Mouse (Mus musculus) heart, embryonic 14.5 days (tissue): Measurements from ENCODE around the gene Rbm10. TPM values are rescaled to one million over a fixed set of nuclear protein-coding genes. Genes with fewer than 3 reads are reported as not detected.

Experiments
- ATAC-seq: fragments of 200-750 bp; cut with Nextera tagmentation; 2 replicates; pipeline ENCODE4 v1.8.0; 2017; ENCODE audit warnings: low read depth, moderate TSS enrichment; ENCODE audit not compliant: insufficient number of reproducible peaks, insufficient read depth, low FRiP score
- H3K27ac ChIP-seq, 2 experiments: fragments of 200-500 bp in 1 of 2; fragments of 300-500 bp in 1 of 2; sonication (generic) in 1 of 2; replicated peaks in 1 of 2; 2 replicates each; pipeline ENCODE4 v1.5.1; 2012 to 2014; ENCODE audit warnings: low read depth in 2 of 2, low read length in 2 of 2, control low read depth in 1 of 2, mild to moderate bottlenecking in 1 of 2, mixed read lengths in 1 of 2; ENCODE audit not compliant: control insufficient read depth in 1 of 2, insufficient read depth in 1 of 2
- H3K27me3 ChIP-seq: fragments of 300-500 bp; sonication (generic); 2 replicates; pipeline ENCODE4 v1.6.1; 2014; ENCODE audit warnings: mild to moderate bottlenecking, low read length, control low read depth; ENCODE audit not compliant: control insufficient read depth, insufficient read depth
- H3K36me3 ChIP-seq: fragments of 300-500 bp; sonication (generic); 2 replicates; pipeline ENCODE4 v1.6.1; 2014; ENCODE audit warnings: mild to moderate bottlenecking, control low read depth, low read length, mixed read lengths; ENCODE audit not compliant: control insufficient read depth, insufficient read depth
- H3K4me1 ChIP-seq, 2 experiments: fragments of 200-500 bp in 1 of 2; fragments of 300-500 bp in 1 of 2; sonication (generic) in 1 of 2; 2 replicates each; pipeline ENCODE4 v1.6.1; 2012 to 2014; ENCODE audit warnings: low read length in 2 of 2, control low read depth in 1 of 2, mixed read lengths in 1 of 2; ENCODE audit not compliant: control insufficient read depth in 2 of 2, insufficient read depth in 2 of 2
- H3K4me2 ChIP-seq: fragments of 300-500 bp; sonication (generic); 2 replicates; pipeline ENCODE4 v1.6.1; 2014; ENCODE audit warnings: mild to moderate bottlenecking, low read length
- H3K4me3 ChIP-seq, 2 experiments: fragments of 200-500 bp in 1 of 2; fragments of 300-500 bp in 1 of 2; sonication (generic) in 1 of 2; 2 replicates each; pipeline ENCODE4 v1.5.1; 2012 to 2014; ENCODE audit warnings: low read length in 2 of 2, mild to moderate bottlenecking in 2 of 2, control low read depth in 1 of 2, low read depth in 1 of 2, moderate library complexity in 1 of 2; ENCODE audit not compliant: control insufficient read depth in 1 of 2, insufficient read depth in 1 of 2
- H3K9ac ChIP-seq: fragments of 300-500 bp; sonication (generic); 2 replicates; pipeline ENCODE4 v1.6.1; 2014; ENCODE audit warnings: mild to moderate bottlenecking, low read length
- H3K9me3 ChIP-seq: fragments of 300-500 bp; sonication (generic); 2 replicates; pipeline ENCODE4 v1.6.1; 2016; ENCODE audit warnings: low read length, control low read depth; ENCODE audit not compliant: control insufficient read depth
- WGBS: fragments of 180-500 bp; shearing (Covaris S2); extraction: QIAGEN DNeasy Blood & Tissue Kit; methylation state at CpG from one replicate; pipeline ENCODE4 v1.1.7; 2014; 5-methylcytosine and 5-hydroxymethylcytosine counted together
- polyA plus RNA-seq: library from polyadenylated mRNA; unstranded; fragments of >200 nt; fragmentation: Nextera tagmentation; extraction: Ambion mirVana; gene quantifications from 2 replicates; pipeline ENCODE4 v1.2.1, GENCODE M21; 2014

Gene Rbm10
- polyA plus RNA-seq, 1 experiment from 2014 or later = 32.9 TPM

DNA sequence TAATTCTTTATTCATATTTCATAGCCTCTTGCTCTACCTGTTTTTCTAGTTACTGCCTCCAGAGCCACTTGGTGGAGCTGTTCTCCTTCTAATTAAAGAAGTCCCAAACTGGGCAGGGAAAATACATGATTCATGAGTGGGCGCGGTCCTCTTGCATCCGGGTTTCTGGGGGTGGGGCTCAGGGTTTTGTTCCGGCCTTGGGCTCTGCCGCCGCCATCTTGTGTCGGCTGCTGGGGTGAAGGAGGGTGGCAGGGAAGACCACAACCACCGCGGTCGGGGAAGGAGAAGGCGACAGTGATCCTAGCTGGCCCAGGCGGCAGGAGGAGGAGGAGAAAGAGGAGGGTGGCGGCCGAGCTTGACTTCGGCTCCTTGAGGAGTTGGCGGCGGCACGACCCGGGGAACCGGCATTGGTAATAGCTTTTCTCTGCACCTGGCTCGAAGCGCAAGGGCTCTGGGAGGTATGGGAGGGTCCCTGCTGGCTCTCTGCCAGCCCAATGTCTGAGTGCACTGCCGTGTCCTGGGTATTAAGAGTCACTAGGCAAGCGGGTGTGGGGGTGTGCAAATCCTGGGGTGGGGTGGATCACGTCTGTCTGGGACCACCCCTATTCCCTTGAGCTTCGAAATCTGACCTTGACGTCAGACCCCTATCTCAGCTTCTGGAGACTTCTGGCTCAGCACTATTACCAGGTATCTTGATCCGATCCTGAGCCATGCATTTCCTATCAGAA lies 45.6 kb downstream of the Rbm10 start:
- peak; percentile 76 for ATAC-seq
- H3K9ac ChIP-seq = peak overlapping the region; percentile 90
- H3K4me3 ChIP-seq = peak overlapping the region; percentile 67 to 68
- peak overlapping the region; percentile 69 for H3K4me2 ChIP-seq
- H3K27me3 ChIP-seq = no peaks in the 10 kb centered on the region
- H3K36me3 ChIP-seq = peaks cover 22% of the 10 kb centered on the region
- 19% methylated on average over 28 of the region's 28 CpGs for WGBS
- no peaks in the 10 kb centered on the region for H3K9me3 ChIP-seq
- H3K27ac ChIP-seq = peak overlapping the region; percentile 66 to 82
- H3K4me1 ChIP-seq = peaks cover 2 to 13% of the 10 kb centered on the region in 2 experiments

GRCm38 (mm10) chrX:20663444-20663790 lies 46.1 kb downstream of the Rbm10 start:
- Histone ChIP-seq H3K4me1 (peaks cover 2 to 13% of the 10 kb centered on the region in 2 experiments), H3K27me3 (no peaks in the 10 kb centered on the region), H3K27ac (peak overlapping the region; percentile 66 to 82), H3K36me3 (peaks cover 27% of the 10 kb centered on the region), H3K4me3 (peak overlapping the region; percentile 67 to 68), H3K4me2 (peak overlapping the region; percentile 69), H3K9me3 (no peaks in the 10 kb centered on the region), H3K9ac (peak overlapping the region; percentile 90)
- WGBS = 17% methylated on average over 9 of the region's 9 CpGs
- ATAC-seq = peak; percentile 11; the same call in 1 of the 2 replicates

- Histone ChIP-seq H3K9me3 (no peaks in the 10 kb centered on the region), H3K27ac (peak within 1 kb of the TSS; percentile 97 to 98), H3K36me3 (peaks cover 22% of the 10 kb centered on the region), H3K4me3 (peak within 1 kb of the TSS; percentile 65 to 80), H3K9ac (peak within 1 kb of the TSS; percentile 94), H3K27me3 (no peaks in the 10 kb centered on the region), H3K4me1 (peaks cover 0 to 11% of the 10 kb centered on the region in 2 experiments; a peak in 2 of 4 replicates), H3K4me2 (peak within 1 kb of the TSS; percentile 76)
- ATAC-seq = peak; percentile 90
- 14% methylated on average over 16 of the region's 16 CpGs for WGBS
Observed at GRCm38 (mm10) chrX:20687519-20688067, 70.3 kb downstream of the Rbm10 start, which contains the start of gene Cdk16. TSS of gene Cdk16 (plus strand) at chrX:20687954.

- Histone ChIP-seq H3K4me3 (peak overlapping the region; percentile 65 to 80), H3K4me1 (peaks cover 0 to 11% of the 10 kb centered on the region in 2 experiments; a peak in 2 of 4 replicates), H3K9me3 (no peaks in the 10 kb centered on the region), H3K27me3 (no peaks in the 10 kb centered on the region), H3K36me3 (peaks cover 22% of the 10 kb centered on the region), H3K27ac (peak overlapping the region; percentile 97 to 98), H3K4me2 (peak overlapping the region; percentile 76), H3K9ac (peak overlapping the region; percentile 94)
- ATAC-seq = peak; percentile 89
- 12% methylated on average over 33 of the region's 33 CpGs for WGBS
Observed at GRCm38 (mm10) chrX:20688068-20688547, 70.8 kb downstream of the Rbm10 start.

DNA sequence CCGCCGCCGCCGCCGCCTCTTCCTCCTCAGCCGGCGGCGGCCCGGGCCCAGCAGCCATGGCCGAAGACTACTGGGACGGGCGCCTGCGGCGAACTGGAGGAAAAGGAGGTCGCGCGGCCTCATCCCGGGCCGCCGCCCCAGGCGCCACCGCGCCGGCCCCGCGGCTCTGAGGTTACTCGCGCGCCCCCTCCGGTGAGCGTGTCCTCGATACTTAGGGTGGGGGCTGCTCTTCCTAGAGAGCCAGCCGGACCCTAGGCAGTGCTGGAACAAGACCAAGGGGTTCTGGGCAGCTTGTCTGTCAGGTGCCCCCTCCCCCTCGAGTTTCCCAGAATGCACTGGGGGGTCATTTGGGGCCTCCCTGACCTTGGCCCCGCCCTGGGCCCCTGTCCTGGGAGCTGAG lies 71.3 kb downstream of the Rbm10 start:
- 21% methylated on average over 23 of the region's 35 CpGs for WGBS

GRCm38 (mm10) chrX:20691566-20691965 lies 74.3 kb downstream of the Rbm10 start:
- Histone ChIP-seq H3K36me3 (peaks cover 50% of the 10 kb centered on the region), H3K27ac (no peak overlapping the region), H3K4me2 (no peak overlapping the region), H3K4me3 (no peak overlapping the region), H3K9ac (no peak overlapping the region), H3K9me3 (no peaks in the 10 kb centered on the region), H3K27me3 (no peaks in the 10 kb centered on the region), H3K4me1 (peaks cover 0 to 11% of the 10 kb centered on the region in 2 experiments; a peak in 2 of 4 replicates)
- ATAC-seq = no peak
- WGBS = 63% methylated on average over 3 of the region's 3 CpGs

More for the DNA sequence above, 71.3 kb downstream of the Rbm10 start:
- H3K27ac ChIP-seq = peak overlapping the region; percentile 97 to 98
- peaks cover 0 to 11% of the 10 kb centered on the region in 2 experiments; a peak in 2 of 4 replicates for H3K4me1 ChIP-seq
- peak; percentile 56 for ATAC-seq
- H3K4me2 ChIP-seq = peak overlapping the region; percentile 76
- peak overlapping the region; percentile 94 for H3K9ac ChIP-seq
- H3K4me3 ChIP-seq = peak overlapping the region; percentile 65 to 80
- peaks cover 24% of the 10 kb centered on the region for H3K36me3 ChIP-seq
- no peaks in the 10 kb centered on the region for H3K9me3 ChIP-seq
- no peaks in the 10 kb centered on the region for H3K27me3 ChIP-seq

GRCm38 (mm10) chrX:20692616-20693015 lies 75.3 kb downstream of the Rbm10 start:
- 67% methylated on average over 1 of the region's 1 CpGs for WGBS
- H3K9ac ChIP-seq = no peak overlapping the region
- no peak overlapping the region for H3K27ac ChIP-seq
- ATAC-seq = no peak
- no peaks in the 10 kb centered on the region for H3K27me3 ChIP-seq
- no peaks in the 10 kb centered on the region for H3K9me3 ChIP-seq
- H3K36me3 ChIP-seq = peaks cover 58% of the 10 kb centered on the region
- peaks cover 0 to 7% of the 10 kb centered on the region in 2 experiments; a peak in 2 of 4 replicates for H3K4me1 ChIP-seq
- no peak overlapping the region for H3K4me3 ChIP-seq
- no peak overlapping the region for H3K4me2 ChIP-seq
